Mouse (Mus musculus): ENCODE data around the gene Pkd1l2. TPM values are rescaled to one million over a fixed set of nuclear protein-coding genes. Genes with fewer than 3 reads are reported as not detected.
A peak's percentile ranks its signal among the peaks of the same experiment; 100 is the strongest.

The Pkd1l2 gene
- polyA plus RNA-seq, 1 experiment from 2014 or later, result 0.06 TPM

DNA sequence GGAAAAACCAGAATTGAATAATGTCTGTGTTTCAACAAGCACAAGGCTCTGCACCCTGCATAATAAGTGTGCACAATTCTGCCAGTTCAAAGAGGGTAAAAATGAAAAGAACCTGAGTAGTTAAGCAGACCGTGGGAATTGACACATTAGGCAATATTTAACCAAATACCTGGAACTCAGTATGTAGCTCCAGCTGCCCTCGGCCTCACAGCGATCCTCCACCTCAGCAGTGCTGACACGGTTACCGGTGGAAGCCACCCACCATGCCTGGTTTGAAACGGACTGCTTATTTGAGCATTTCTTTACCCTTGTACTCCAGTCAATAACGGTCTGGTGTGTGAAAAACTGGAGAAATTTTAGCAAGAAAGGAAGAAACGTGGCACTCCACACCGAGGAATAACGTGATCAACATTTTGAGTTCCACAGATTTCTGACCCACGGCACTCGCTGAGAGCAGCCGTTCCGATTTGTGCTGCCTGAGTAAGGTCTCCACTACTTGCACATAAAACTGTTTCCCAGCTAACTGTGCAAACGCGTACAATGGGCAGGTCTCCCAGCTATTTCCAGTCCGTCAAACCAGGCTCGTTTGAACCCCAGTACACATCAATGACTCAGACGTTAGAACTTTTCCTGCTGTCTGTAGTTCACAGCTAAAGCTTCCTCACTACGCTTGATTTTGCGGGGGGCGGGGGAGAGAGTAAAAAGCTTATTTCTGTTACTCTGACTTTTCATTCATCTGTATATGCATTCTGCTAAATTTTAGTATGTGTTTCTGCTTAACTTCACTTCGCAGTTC, 89.9 kb downstream of the Pkd1l2 start:
- Histone ChIP-seq H3K4me2 (peak overlapping the region; percentile 91), H3K4me3 (peak overlapping the region; percentile 75), H3K27me3 (peaks cover 5% of the 10 kb centered on the region; the same call in 1 of the 2 replicates), H3K36me3 (peaks cover 7% of the 10 kb centered on the region; the same call in 1 of the 2 replicates), H3K9ac (peak overlapping the region; percentile 79), H3K27ac (no peak overlapping the region), H3K4me1 (peaks cover 10% of the 10 kb centered on the region), H3K9me3 (no peaks in the 10 kb centered on the region)
- 8% methylated on average over 23 of the region's 23 CpGs for WGBS
- no peak for ATAC-seq (ENCODE audit: insufficient number of reproducible peaks, insufficient read depth, low FRiP score, low TSS enrichment, low read depth)

DNA sequence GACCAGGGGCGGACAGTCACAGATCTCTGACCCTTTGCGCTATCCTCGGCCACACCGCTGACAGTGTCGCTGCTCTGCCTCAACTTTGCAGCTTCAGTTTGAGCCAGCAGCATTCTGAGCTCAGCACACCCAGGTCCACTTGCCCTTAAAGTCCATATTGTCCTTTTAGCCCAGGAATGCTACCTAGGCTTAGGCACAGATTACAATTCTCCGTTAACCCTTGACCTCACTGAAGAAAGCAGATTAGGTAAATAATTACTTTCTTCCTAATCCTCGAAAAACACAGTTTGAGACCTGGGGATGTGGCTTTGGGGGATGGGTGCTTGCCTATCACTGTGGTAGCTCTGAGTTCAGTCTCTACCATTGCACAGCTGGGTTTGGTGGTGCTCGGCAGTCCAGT, 91.0 kb downstream of the Pkd1l2 start:
- H3K27ac ChIP-seq, result no peak overlapping the region
- H3K4me3 ChIP-seq, result no peak overlapping the region
- peaks cover 16% of the 10 kb centered on the region for H3K36me3 ChIP-seq
- WGBS, result 85% methylated on average over 8 of the region's 8 CpGs
- H3K9me3 ChIP-seq, result no peaks in the 10 kb centered on the region
- ATAC-seq (ENCODE audit: insufficient number of reproducible peaks, insufficient read depth, low FRiP score, low TSS enrichment, low read depth), result no peak
- peaks cover 5% of the 10 kb centered on the region; the same call in 1 of the 2 replicates for H3K27me3 ChIP-seq
- H3K9ac ChIP-seq, result no peak overlapping the region
- peaks cover 10% of the 10 kb centered on the region for H3K4me1 ChIP-seq
- H3K4me2 ChIP-seq, result no peak overlapping the region

- H3K27ac ChIP-seq, result no peak overlapping the region
- peaks cover 10% of the 10 kb centered on the region for H3K4me1 ChIP-seq
- H3K36me3 ChIP-seq, result peaks cover 26% of the 10 kb centered on the region
- H3K4me2 ChIP-seq, result no peak overlapping the region
- 96% methylated on average over 3 of the region's 3 CpGs for WGBS
- H3K9me3 ChIP-seq, result no peaks in the 10 kb centered on the region
- H3K27me3 ChIP-seq, result no peaks in the 10 kb centered on the region
- ATAC-seq (ENCODE audit: insufficient number of reproducible peaks, insufficient read depth, low FRiP score, low TSS enrichment, low read depth), result no peak
- H3K9ac ChIP-seq, result no peak overlapping the region
- H3K4me3 ChIP-seq, result no peak overlapping the region
Observed at GRCm38 (mm10) chr8:116989842-116990241, 92.4 kb downstream of the Pkd1l2 start.

GRCm38 (mm10) chr8:116980117-116980516, 102.1 kb downstream of the Pkd1l2 start:
- no peaks in the 10 kb centered on the region for H3K9me3 ChIP-seq
- no peak overlapping the region for H3K4me3 ChIP-seq
- peaks cover 24% of the 10 kb centered on the region for H3K36me3 ChIP-seq
- WGBS, result 18% methylated on average over 4 of the region's 4 CpGs
- no peak overlapping the region for H3K27ac ChIP-seq
- no peak for ATAC-seq (ENCODE audit: insufficient number of reproducible peaks, insufficient read depth, low FRiP score, low TSS enrichment, low read depth)
- H3K4me1 ChIP-seq, result peaks cover 22% of the 10 kb centered on the region
- H3K27me3 ChIP-seq, result no peaks in the 10 kb centered on the region
- no peak overlapping the region for H3K9ac ChIP-seq
- no peak overlapping the region for H3K4me2 ChIP-seq

GRCm38 (mm10) chr8:116978631-116979256, 103.5 kb downstream of the Pkd1l2 start, which contains the start of gene 1700030J22Rik:
Gene 1700030J22Rik, minus strand, starts transcription at chr8:116978959.
- Histone ChIP-seq H3K27me3 (no peaks in the 10 kb centered on the region), H3K9ac (peak within 1 kb of the TSS; percentile 60), H3K9me3 (no peaks in the 10 kb centered on the region), H3K4me3 (peak within 1 kb of the TSS; percentile 73), H3K4me1 (peaks cover 24% of the 10 kb centered on the region), H3K4me2 (peak within 1 kb of the TSS; percentile 77), H3K27ac (0 out of 2 replicates have a peak within 1 kb of the TSS, but pooled peaks have one; percentile 22), H3K36me3 (peaks cover 20% of the 10 kb centered on the region)
- peak; percentile 99 for ATAC-seq (ENCODE audit: insufficient number of reproducible peaks, insufficient read depth, low FRiP score, low TSS enrichment, low read depth)
- WGBS, result under 1% methylated on average over 46 of the region's 46 CpGs

DNA sequence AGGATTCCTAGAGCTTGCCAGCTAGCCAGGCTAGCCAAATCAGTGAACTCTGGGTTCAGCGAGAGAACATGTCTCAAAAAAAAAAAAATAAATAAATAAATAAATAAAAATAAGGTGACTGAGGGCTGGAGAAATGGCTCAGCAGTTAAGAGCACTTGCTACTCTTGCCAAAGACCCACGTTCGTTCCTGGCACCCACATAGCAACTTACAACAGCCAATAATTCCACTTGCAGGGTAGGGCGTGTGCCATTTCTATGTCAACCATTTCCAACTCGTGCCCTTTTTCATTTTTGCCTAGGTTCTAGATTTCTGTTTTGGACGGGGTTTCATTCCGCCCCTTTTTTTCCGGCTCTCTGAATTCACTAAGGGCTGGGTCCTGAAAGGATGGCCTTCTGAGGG, 104.2 kb downstream of the Pkd1l2 start:
- H3K4me2 ChIP-seq, result peak overlapping the region; percentile 77
- 31% methylated on average over 8 of the region's 8 CpGs for WGBS
- no peak overlapping the region for H3K27ac ChIP-seq
- H3K4me3 ChIP-seq, result peak overlapping the region; percentile 73
- H3K27me3 ChIP-seq, result no peaks in the 10 kb centered on the region
- no peak for ATAC-seq (ENCODE audit: insufficient number of reproducible peaks, insufficient read depth, low FRiP score, low TSS enrichment, low read depth)
- no peaks in the 10 kb centered on the region for H3K9me3 ChIP-seq
- H3K4me1 ChIP-seq, result peaks cover 24% of the 10 kb centered on the region
- H3K36me3 ChIP-seq, result peaks cover 13% of the 10 kb centered on the region
- peak overlapping the region; percentile 59 for H3K9ac ChIP-seq

GRCm38 (mm10) chr8:116975606-116976005, 106.6 kb downstream of the Pkd1l2 start:
- peaks cover 24% of the 10 kb centered on the region for H3K4me1 ChIP-seq
- no peak for ATAC-seq (ENCODE audit: insufficient number of reproducible peaks, insufficient read depth, low FRiP score, low TSS enrichment, low read depth)
- H3K27ac ChIP-seq, result no peak overlapping the region
- H3K36me3 ChIP-seq, result no peaks in the 10 kb centered on the region
- H3K9me3 ChIP-seq, result no peaks in the 10 kb centered on the region
- H3K9ac ChIP-seq, result no peak overlapping the region
- 51% methylated on average over 5 of the region's 5 CpGs for WGBS
- H3K4me2 ChIP-seq, result 0 out of 2 replicates have a peak overlapping the region, but pooled peaks have one; percentile 7
- H3K27me3 ChIP-seq, result no peaks in the 10 kb centered on the region
- no peak overlapping the region for H3K4me3 ChIP-seq

- H3K4me1 ChIP-seq, result peaks cover 23% of the 10 kb centered on the region
- 0 out of 2 replicates have a peak overlapping the region, but pooled peaks have one; percentile 7 for H3K4me2 ChIP-seq
- H3K27me3 ChIP-seq, result no peaks in the 10 kb centered on the region
- peak overlapping the region; percentile 21; the same call in 1 of the 2 replicates for H3K9ac ChIP-seq
- H3K4me3 ChIP-seq, result no peak overlapping the region
- no peaks in the 10 kb centered on the region for H3K36me3 ChIP-seq
- no peak overlapping the region for H3K27ac ChIP-seq
- ATAC-seq (ENCODE audit: insufficient number of reproducible peaks, insufficient read depth, low FRiP score, low TSS enrichment, low read depth), result no peak
- H3K9me3 ChIP-seq, result no peaks in the 10 kb centered on the region
- 32% methylated on average over 5 of the region's 5 CpGs for WGBS
Observed at GRCm38 (mm10) chr8:116975066-116975465, 107.2 kb downstream of the Pkd1l2 start.

- no peak for ATAC-seq (ENCODE audit: insufficient number of reproducible peaks, insufficient read depth, low FRiP score, low TSS enrichment, low read depth)
- H3K36me3 ChIP-seq, result no peaks in the 10 kb centered on the region
- H3K4me2 ChIP-seq, result no peak overlapping the region
- H3K9me3 ChIP-seq, result no peaks in the 10 kb centered on the region
- H3K27me3 ChIP-seq, result no peaks in the 10 kb centered on the region
- WGBS, result 79% methylated on average over 6 of the region's 6 CpGs
- H3K27ac ChIP-seq, result no peak overlapping the region
- no peak overlapping the region for H3K4me3 ChIP-seq
- H3K4me1 ChIP-seq, result no peaks in the 10 kb centered on the region
- H3K9ac ChIP-seq, result no peak overlapping the region
Observed at GRCm38 (mm10) chr8:116969531-116969930, 112.7 kb downstream of the Pkd1l2 start.

- Histone ChIP-seq H3K4me2 (no peak overlapping the region), H3K36me3 (peaks cover 60% of the 10 kb centered on the region), H3K27me3 (no peaks in the 10 kb centered on the region), H3K4me1 (peaks cover 13% of the 10 kb centered on the region), H3K4me3 (no peak overlapping the region), H3K9me3 (no peaks in the 10 kb centered on the region), H3K27ac (no peak overlapping the region), H3K9ac (no peak overlapping the region)
- 96% methylated on average over 9 of the region's 9 CpGs for WGBS
- no peak for ATAC-seq (ENCODE audit: insufficient number of reproducible peaks, insufficient read depth, low FRiP score, low TSS enrichment, low read depth)
Observed at GRCm38 (mm10) chr8:116954415-116954814, 127.8 kb downstream of the Pkd1l2 start.

GRCm38 (mm10) chr8:116952428-116952827, 129.8 kb downstream of the Pkd1l2 start:
- WGBS, result 90% methylated on average over 8 of the region's 8 CpGs
- Histone ChIP-seq H3K4me2 (no peak overlapping the region), H3K4me3 (no peak overlapping the region), H3K27me3 (no peaks in the 10 kb centered on the region), H3K9ac (no peak overlapping the region), H3K4me1 (peaks cover 13% of the 10 kb centered on the region), H3K36me3 (peaks cover 44% of the 10 kb centered on the region), H3K27ac (no peak overlapping the region), H3K9me3 (no peaks in the 10 kb centered on the region)
- no peak for ATAC-seq (ENCODE audit: insufficient number of reproducible peaks, insufficient read depth, low FRiP score, low TSS enrichment, low read depth)

DNA sequence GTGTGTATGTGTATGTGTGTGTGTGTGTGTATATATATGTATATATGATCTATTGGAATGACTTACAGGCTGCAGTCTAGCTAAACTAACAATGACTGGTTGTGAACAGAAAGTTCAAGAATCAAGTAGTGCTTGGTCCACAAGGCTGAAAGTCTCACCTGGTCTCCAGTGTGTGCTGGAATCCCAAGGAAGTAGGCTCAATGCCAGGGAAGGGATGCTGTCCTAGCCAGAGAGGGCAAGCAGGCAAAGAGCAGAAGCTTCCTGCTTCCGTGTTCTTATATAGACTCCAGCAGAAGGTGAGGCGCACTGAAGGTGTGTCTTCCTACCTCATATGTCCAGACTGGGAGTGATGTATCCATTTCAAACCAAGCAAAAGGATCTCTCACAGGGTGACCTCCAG, 130.5 kb downstream of the Pkd1l2 start:
- H3K4me2 ChIP-seq, result no peak overlapping the region
- no peak for ATAC-seq (ENCODE audit: insufficient number of reproducible peaks, insufficient read depth, low FRiP score, low TSS enrichment, low read depth)
- 94% methylated on average over 2 of the region's 2 CpGs for WGBS
- H3K4me1 ChIP-seq, result peaks cover 13% of the 10 kb centered on the region
- peaks cover 38% of the 10 kb centered on the region for H3K36me3 ChIP-seq
- H3K9ac ChIP-seq, result no peak overlapping the region
- no peaks in the 10 kb centered on the region for H3K9me3 ChIP-seq
- H3K4me3 ChIP-seq, result no peak overlapping the region
- no peak overlapping the region for H3K27ac ChIP-seq
- H3K27me3 ChIP-seq, result no peaks in the 10 kb centered on the region

Data from embryonic facial prominence, embryonic 13.5 days (tissue).